In genomic region chr16:19761691-19762090, GRCm38 (mm10) we compare ENCODE assay signal across 8 mouse cellular contexts. TPM values are rescaled to one million over a fixed set of nuclear protein-coding genes. Genes with fewer than 3 reads are reported as not detected.
DNase-seq lines count a peak whose midpoint lies in the region; ATAC-seq lines count a peak whose summit lies in the region.

No protein-coding gene starts in this region.

- H3K9me3 ChIP-seq in heart, embryonic 15.5 days (replicated peaks), result no peaks in the 10 kb centered on the region
- no peaks in the 10 kb centered on the region for H3K9me3 ChIP-seq in lung, embryonic 15.5 days

- intact Hi-C loops in left cerebral cortex, postnatal 4 days (cut with DNase I), result no loop called here
- intact Hi-C loops in left cerebral cortex, postnatal 36 days (cut with DNase I), result no loop called here

- peaks cover 7% of the 10 kb centered on the region for H3K36me3 ChIP-seq in heart, embryonic 15.5 days
- H3K36me3 ChIP-seq in lung, embryonic 15.5 days, result peaks cover 17% of the 10 kb centered on the region

- H3K4me2 ChIP-seq in heart, embryonic 15.5 days, result peak overlapping the region; percentile 87
- H3K4me2 ChIP-seq in lung, embryonic 15.5 days, result peak overlapping the region; percentile 92

- no peak for ATAC-seq in heart, embryonic 15.5 days (replicated peaks; ENCODE audit: insufficient number of reproducible peaks, insufficient read depth, low FRiP score, low read depth)
- no peak for ATAC-seq in lung, embryonic 15.5 days (ENCODE audit: borderline replicate concordance, extremely low read depth, low FRiP score, low TSS enrichment)

- H3K27me3 ChIP-seq in heart, embryonic 15.5 days, result no peaks in the 10 kb centered on the region
- no peaks in the 10 kb centered on the region for H3K27me3 ChIP-seq in lung, embryonic 15.5 days

- no peak overlapping the region for H3K27ac ChIP-seq in heart, embryonic 15.5 days
- H3K27ac ChIP-seq in lung, embryonic 15.5 days, result no peak overlapping the region

- peak; percentile 0 for DNase-seq in left cerebral cortex, postnatal 4 days
- no peak for DNase-seq in left cerebral cortex, postnatal 36 days (ENCODE audit: low spot score in 2 of 2)
- DNase-seq in retina, postnatal 1 day, result peak; percentile 4
- no peak for DNase-seq in cerebellum, adult 9-10 months
- DNase-seq in layer of hippocampus, postnatal 10 days (ENCODE audit: low spot score in 2 of 2), result no peak
- no peak for DNase-seq in cerebellum, adult 8-10 months

- peaks cover 9% of the 10 kb centered on the region for H3K4me1 ChIP-seq in heart, embryonic 15.5 days (replicated peaks)
- H3K4me1 ChIP-seq in lung, embryonic 15.5 days, result peaks cover 8% of the 10 kb centered on the region

- H3K9ac ChIP-seq in heart, embryonic 15.5 days, result peak overlapping the region; percentile 62
- H3K9ac ChIP-seq in lung, embryonic 15.5 days, result peak overlapping the region; percentile 86; the same call in 1 of the 2 replicates

- peak overlapping the region; percentile 65 for H3K4me3 ChIP-seq in heart, embryonic 15.5 days
- H3K4me3 ChIP-seq in lung, embryonic 15.5 days, result peak overlapping the region; percentile 83

- 54% methylated on average over 1 of the region's 1 CpGs for WGBS in heart, embryonic 15.5 days
- 17% methylated on average over 1 of the region's 1 CpGs for WGBS in lung, embryonic 15.5 days

RNA-seq across cellular contexts. Expression of gene B3gnt5, which starts 1.7 kb away (rescaled TPM):
- 10 to 100 TPM; 28.9 to 37.2 TPM for total RNA-seq in left cerebral cortex, postnatal 4 days (2021)
- total RNA-seq in left cerebral cortex, postnatal 36 days (2021), result 1 to 10 TPM in 1 of 2 experiments, under 1 TPM in 1; 0.63 to 1.0 TPM
- 6.9 and 8.0 TPM in 2 replicates for polyA plus RNA-seq in heart, embryonic 15.5 days (2015; fragmentation: Nextera tagmentation; extraction: Ambion mirVana)
- 16.8 and 19.7 TPM in 2 replicates for polyA plus RNA-seq in lung, embryonic 15.5 days (2015; fragmentation: Nextera tagmentation; extraction: Ambion mirVana)
- 1 to 10 TPM; 4.7 to 5.3 TPM for total RNA-seq in layer of hippocampus, postnatal 10 days (2021)

RNA-seq across cellular contexts. Expression of gene Lamp3, which starts 55.5 kb away (rescaled TPM):
- under 1 TPM; 0.10 to 0.18 TPM for total RNA-seq in left cerebral cortex, postnatal 4 days (2021)
- under 1 TPM; 0.15 to 0.16 TPM for total RNA-seq in left cerebral cortex, postnatal 36 days (2021)
- 0.44 and 0.75 TPM in 2 replicates for polyA plus RNA-seq in heart, embryonic 15.5 days (2015; fragmentation: Nextera tagmentation; extraction: Ambion mirVana)
- 10.8 and 16.2 TPM in 2 replicates for polyA plus RNA-seq in lung, embryonic 15.5 days (2015; fragmentation: Nextera tagmentation; extraction: Ambion mirVana)
- not detected for total RNA-seq in layer of hippocampus, postnatal 10 days (2021)

Comparison
In these comparisons a context has a peak if more than half of its experiments do, and no peak if none do; other contexts are left out.
1. DNase-seq: peak in left cerebral cortex, postnatal 4 days (single experiment) and retina, postnatal 1 day (single experiment); none in left cerebral cortex, postnatal 36 days (0 of 2), cerebellum, adult 9-10 months (single experiment), layer of hippocampus, postnatal 10 days (0 of 2) and cerebellum, adult 8-10 months (single experiment).
2. RNA of gene B3gnt5, which starts 1.7 kb away (total RNA-seq): 28.9 to 37.2 TPM in left cerebral cortex, postnatal 4 days; 4.7 to 5.3 TPM in layer of hippocampus, postnatal 10 days and 0.63 to 1.0 TPM in left cerebral cortex, postnatal 36 days; every median in the first group is over 4 times any median in the second.